Mouse (Mus musculus) heart, embryonic 15.5 days (tissue): Measurements from ENCODE around the gene Pcbp3. TPM values are rescaled to one million over a fixed set of nuclear protein-coding genes. Genes with fewer than 3 reads are reported as not detected.
A peak's percentile ranks its signal among the peaks of the same experiment; 100 is the strongest.

Source experiments
- ATAC-seq: fragments of 200-750 bp; cut with Nextera tagmentation; replicated peaks from 2 replicates; pipeline ENCODE4 v1.8.0; 2017; ENCODE audit warnings: low read depth, moderate TSS enrichment; ENCODE audit not compliant: insufficient number of reproducible peaks, insufficient read depth, low FRiP score
- H3K27ac ChIP-seq: fragments of 300-500 bp; sonication (generic); 2 replicates; pipeline ENCODE4 v1.5.1; 2015; ENCODE audit warnings: mild to moderate bottlenecking, inconsistent platforms
- H3K27me3 ChIP-seq: fragments of 300-500 bp; sonication (generic); 2 replicates; pipeline ENCODE4 v1.6.1; 2015; ENCODE audit warnings: inconsistent platforms
- H3K36me3 ChIP-seq: fragments of 300-500 bp; sonication (generic); 2 replicates; pipeline ENCODE4 v1.6.1; 2015; ENCODE audit warnings: mild to moderate bottlenecking, inconsistent platforms
- H3K4me1 ChIP-seq: fragments of 300-500 bp; sonication (generic); replicated peaks from 2 replicates; pipeline ENCODE4 v1.6.1; 2015; ENCODE audit warnings: inconsistent platforms
- H3K4me2 ChIP-seq: fragments of 300-500 bp; sonication (generic); 2 replicates; pipeline ENCODE4 v1.6.1; 2015; ENCODE audit warnings: inconsistent platforms, mild to moderate bottlenecking, moderate library complexity
- H3K4me3 ChIP-seq: fragments of 300-500 bp; sonication (generic); 2 replicates; pipeline ENCODE4 v1.5.1; 2015; ENCODE audit warnings: mild to moderate bottlenecking, inconsistent platforms
- H3K9ac ChIP-seq: fragments of 300-500 bp; sonication (generic); 2 replicates; pipeline ENCODE4 v1.6.1; 2015; ENCODE audit warnings: mild to moderate bottlenecking, inconsistent platforms
- H3K9me3 ChIP-seq: fragments of 300-500 bp; sonication (generic); replicated peaks from 2 replicates; pipeline ENCODE4 v1.6.1; 2016; ENCODE audit warnings: inconsistent platforms
- WGBS: fragments of 180-500 bp; shearing (Covaris S2); methylation state at CpG from one replicate; pipeline ENCODE4 v1.1.7; 2015; ENCODE audit warnings: mixed read lengths; 5-methylcytosine and 5-hydroxymethylcytosine counted together
- polyA plus RNA-seq: library from polyadenylated mRNA; unstranded; fragments of >200 nt; fragmentation: Nextera tagmentation; extraction: Ambion mirVana; gene quantifications from 2 replicates; pipeline ENCODE4 v1.2.1, GENCODE M21; 2015

Pcbp3 gene
- 9.4 and 18.0 TPM in 2 replicates for polyA plus RNA-seq

DNA sequence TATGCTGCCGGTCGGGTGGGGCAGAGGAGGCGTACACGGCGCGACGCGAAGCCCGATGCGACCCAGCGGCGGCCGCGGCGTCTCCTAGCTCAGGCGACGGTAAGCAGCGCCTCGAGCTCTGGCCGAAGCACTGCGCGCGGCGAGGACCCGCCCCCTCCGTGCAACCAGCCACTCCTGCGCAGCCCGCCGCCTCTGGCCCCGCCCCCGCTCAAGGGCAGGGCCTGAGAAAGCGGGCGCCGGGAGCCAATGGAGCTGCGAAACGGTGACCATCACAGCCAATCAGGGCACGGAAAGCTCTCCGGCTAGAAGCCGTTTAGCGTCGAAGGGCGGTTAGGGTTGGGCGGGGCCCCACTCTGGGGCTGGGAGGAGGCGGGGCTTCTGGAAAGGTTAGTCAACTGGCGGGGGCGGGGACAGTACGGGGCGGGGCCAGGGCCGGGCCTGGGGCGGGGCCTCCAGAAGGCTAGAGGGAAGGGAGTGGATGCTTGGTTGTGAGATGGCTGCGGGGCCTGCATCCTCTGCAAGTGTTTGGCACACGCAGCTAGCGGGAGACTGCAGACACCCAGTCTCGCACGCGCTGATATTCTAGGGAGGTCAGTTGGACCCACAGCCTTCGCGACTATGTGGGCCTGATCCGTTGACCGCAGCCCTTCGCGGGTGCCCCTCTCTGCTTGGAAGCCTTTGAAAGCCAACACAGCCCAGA lies at the start of gene Pcbp3:
Pcbp3 (minus strand) TSS at position 98 of the 700 bp plus-strand sequence.
- WGBS, result 3% methylated on average over 62 of the region's 62 CpGs
- Histone ChIP-seq H3K9ac (peak within 1 kb of the TSS; percentile 70), H3K4me3 (peak within 1 kb of the TSS; percentile 71), H3K27ac (no peak within 1 kb of the TSS), H3K4me2 (peak within 1 kb of the TSS; percentile 100), H3K27me3 (no peaks in the 10 kb centered on the region), H3K4me1 (peaks cover 34% of the 10 kb centered on the region), H3K36me3 (no peaks in the 10 kb centered on the region), H3K9me3 (no peaks in the 10 kb centered on the region)
- peak; percentile 97 for ATAC-seq

DNA sequence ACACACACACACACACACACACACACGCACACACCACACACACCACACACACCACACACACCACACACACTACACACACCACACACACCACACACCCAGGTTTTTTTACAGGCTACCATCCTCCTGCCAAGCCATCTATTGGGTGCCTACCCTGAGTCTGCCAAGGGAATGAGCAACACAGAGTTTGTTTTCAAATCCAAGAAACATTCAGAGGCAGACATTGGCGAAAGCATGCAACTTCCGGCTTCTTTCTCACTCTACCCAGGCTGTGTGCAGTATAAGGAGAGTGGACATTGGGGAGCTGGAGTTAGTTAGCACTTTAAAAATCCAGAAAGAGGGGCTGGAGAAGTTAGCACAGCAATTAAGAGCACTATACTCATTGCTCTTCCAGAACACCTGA lies 47.0 kb upstream of the Pcbp3 start:
- Histone ChIP-seq H3K27me3 (no peaks in the 10 kb centered on the region), H3K27ac (no peak overlapping the region), H3K4me3 (no peak overlapping the region), H3K4me1 (peaks cover 12% of the 10 kb centered on the region), H3K36me3 (no peaks in the 10 kb centered on the region), H3K4me2 (no peak overlapping the region), H3K9me3 (no peaks in the 10 kb centered on the region), H3K9ac (no peak overlapping the region)
- 87% methylated on average over 2 of the region's 3 CpGs for WGBS
- no peak for ATAC-seq

GRCm38 (mm10) chr10:77008109-77008561 lies 46.4 kb upstream of the Pcbp3 start:
- H3K9me3 ChIP-seq, result no peaks in the 10 kb centered on the region
- H3K4me2 ChIP-seq, result no peak overlapping the region

DNA sequence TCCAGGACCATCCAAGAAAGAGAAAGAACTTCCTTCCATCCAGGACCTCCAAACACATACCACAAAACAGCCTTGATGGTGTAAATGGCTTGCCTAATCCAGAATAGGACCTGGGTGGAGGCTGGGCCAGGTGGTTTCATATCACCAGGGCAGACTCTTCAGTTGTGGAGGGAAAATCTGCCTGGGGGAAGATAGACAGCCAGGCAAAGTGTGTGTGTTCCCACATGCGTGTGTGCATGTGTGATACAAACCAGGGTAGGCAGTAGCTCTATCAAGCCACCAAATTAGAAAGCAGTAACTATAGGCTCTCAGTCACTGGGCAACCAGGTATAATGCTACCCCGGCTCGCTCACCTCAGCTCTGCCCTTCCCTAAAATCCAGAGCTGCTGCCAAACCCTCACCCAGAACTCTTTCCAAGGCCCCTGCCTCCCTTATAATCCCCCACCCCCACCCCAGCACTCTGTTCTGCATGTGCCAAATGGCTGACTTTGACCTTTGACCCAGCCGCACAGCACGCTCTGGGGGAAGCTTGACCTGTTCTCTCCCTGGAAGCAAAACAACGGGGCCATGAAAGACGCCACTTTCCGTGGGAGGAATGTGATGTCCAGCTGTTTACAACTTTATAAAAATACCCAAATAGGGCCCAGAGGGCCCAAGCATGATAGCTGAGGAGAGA lies 45.9 kb upstream of the Pcbp3 start:
- no peak overlapping the region for H3K4me2 ChIP-seq
- H3K36me3 ChIP-seq, result no peaks in the 10 kb centered on the region
- H3K4me1 ChIP-seq, result peaks cover 12% of the 10 kb centered on the region
- H3K27ac ChIP-seq, result no peak overlapping the region
- H3K9ac ChIP-seq, result no peak overlapping the region
- no peak for ATAC-seq
- no peaks in the 10 kb centered on the region for H3K27me3 ChIP-seq
- 52% methylated on average over 8 of the region's 8 CpGs for WGBS
- no peak overlapping the region for H3K4me3 ChIP-seq
- H3K9me3 ChIP-seq, result no peaks in the 10 kb centered on the region

More at GRCm38 (mm10) chr10:77008109-77008561, 46.4 kb upstream of the Pcbp3 start:
- H3K36me3 ChIP-seq, result no peaks in the 10 kb centered on the region
- WGBS, result 25% methylated on average over 9 of the region's 9 CpGs
- H3K4me3 ChIP-seq, result no peak overlapping the region
- peaks cover 12% of the 10 kb centered on the region for H3K4me1 ChIP-seq
- H3K27ac ChIP-seq, result no peak overlapping the region; the same call in 1 of the 2 replicates
- no peaks in the 10 kb centered on the region for H3K27me3 ChIP-seq
- no peak overlapping the region for H3K9ac ChIP-seq
- peak; percentile 33; the same call in 1 of the 2 replicates for ATAC-seq

GRCm38 (mm10) chr10:77004936-77005335 lies 43.2 kb upstream of the Pcbp3 start:
- no peak overlapping the region for H3K4me3 ChIP-seq
- H3K27ac ChIP-seq, result no peak overlapping the region
- H3K9me3 ChIP-seq, result no peaks in the 10 kb centered on the region
- H3K4me2 ChIP-seq, result no peak overlapping the region
- peaks cover 9% of the 10 kb centered on the region for H3K4me1 ChIP-seq
- 47% methylated on average over 7 of the region's 7 CpGs for WGBS
- H3K36me3 ChIP-seq, result no peaks in the 10 kb centered on the region
- no peak for ATAC-seq
- H3K27me3 ChIP-seq, result no peaks in the 10 kb centered on the region
- H3K9ac ChIP-seq, result no peak overlapping the region

DNA sequence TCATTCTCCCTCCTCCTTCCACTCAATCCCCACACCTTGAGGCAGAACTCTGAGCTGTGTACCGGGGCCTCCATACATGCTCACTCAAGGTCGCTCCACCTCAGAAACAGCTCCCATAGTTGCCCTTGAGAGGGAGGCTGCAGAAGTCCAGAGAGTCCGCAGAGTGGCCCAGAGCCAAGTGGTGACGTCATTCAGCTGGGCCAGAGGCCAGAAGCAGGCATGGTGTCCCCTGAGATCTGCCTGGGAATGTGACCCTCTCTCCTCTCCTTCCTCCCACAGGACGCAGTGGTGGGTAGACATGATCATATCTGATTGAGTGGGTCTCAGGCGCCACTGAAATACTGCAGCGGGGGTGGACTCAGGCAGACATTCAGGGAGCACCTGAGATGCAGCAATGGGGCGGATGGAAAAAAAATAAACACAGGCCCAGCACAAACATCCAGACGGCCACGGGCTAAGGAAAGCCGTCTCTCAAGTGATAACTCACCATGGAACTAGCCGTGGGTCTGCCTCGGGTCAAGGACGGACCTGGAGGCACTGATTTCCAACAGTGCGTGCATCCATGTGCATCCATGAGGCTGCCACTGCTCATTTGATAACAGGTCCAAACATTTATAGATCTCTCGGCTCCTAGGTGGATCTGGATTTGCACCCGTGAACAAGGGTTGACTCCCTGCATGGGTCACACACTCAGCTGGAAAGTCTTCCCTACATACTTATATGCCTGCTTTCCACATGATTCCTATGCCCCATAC lies 36.2 kb upstream of the Pcbp3 start:
- Histone ChIP-seq H3K4me1 (peaks cover 9% of the 10 kb centered on the region), H3K27ac (peak overlapping the region; percentile 82), H3K36me3 (no peaks in the 10 kb centered on the region), H3K9ac (no peak overlapping the region), H3K4me2 (peak overlapping the region; percentile 32), H3K4me3 (no peak overlapping the region), H3K9me3 (no peaks in the 10 kb centered on the region), H3K27me3 (no peaks in the 10 kb centered on the region)
- WGBS, result 20% methylated on average over 17 of the region's 17 CpGs
- ATAC-seq, result peak; percentile 90

DNA sequence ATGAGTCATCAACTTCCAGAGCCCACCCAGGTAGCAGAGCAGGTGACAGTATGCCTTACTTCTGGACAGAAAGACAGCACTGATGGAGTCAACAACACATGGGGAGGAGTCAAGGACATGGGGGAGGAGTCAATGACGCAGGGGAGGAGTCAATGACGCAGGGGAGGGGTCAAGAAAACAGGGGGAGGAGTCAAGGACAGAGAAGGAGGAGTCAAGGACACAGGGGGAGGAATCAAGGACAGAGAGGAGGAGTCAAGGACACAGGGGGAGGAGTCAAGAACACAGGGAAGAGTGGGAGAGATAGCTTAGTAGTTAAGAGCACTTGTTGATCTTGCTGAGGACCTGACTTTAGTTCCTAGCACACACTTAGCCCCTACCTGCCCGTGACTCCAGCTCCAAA lies 30.8 kb upstream of the Pcbp3 start:
- H3K4me1 ChIP-seq, result 0 out of 2 replicates have a peak, but pooled peaks cover under 1% of the 10 kb centered on the region
- ATAC-seq, result no peak

GRCm38 (mm10) chr10:76988586-76988985 lies 26.9 kb upstream of the Pcbp3 start:
- WGBS, result 74% methylated on average over 5 of the region's 5 CpGs
- Histone ChIP-seq H3K4me1 (no peaks in the 10 kb centered on the region), H3K9me3 (no peaks in the 10 kb centered on the region), H3K4me2 (no peak overlapping the region), H3K4me3 (no peak overlapping the region), H3K9ac (no peak overlapping the region), H3K36me3 (no peaks in the 10 kb centered on the region), H3K27ac (no peak overlapping the region), H3K27me3 (peaks cover 6% of the 10 kb centered on the region; the same call in 1 of the 2 replicates)
- ATAC-seq, result no peak

More for the DNA sequence above, 30.8 kb upstream of the Pcbp3 start:
- H3K36me3 ChIP-seq, result no peaks in the 10 kb centered on the region
- H3K9ac ChIP-seq, result no peak overlapping the region
- H3K4me2 ChIP-seq, result no peak overlapping the region
- H3K4me3 ChIP-seq, result no peak overlapping the region
- no peaks in the 10 kb centered on the region for H3K27me3 ChIP-seq
- 69% methylated on average over 3 of the region's 3 CpGs for WGBS
- H3K27ac ChIP-seq, result no peak overlapping the region
- no peaks in the 10 kb centered on the region for H3K9me3 ChIP-seq

DNA sequence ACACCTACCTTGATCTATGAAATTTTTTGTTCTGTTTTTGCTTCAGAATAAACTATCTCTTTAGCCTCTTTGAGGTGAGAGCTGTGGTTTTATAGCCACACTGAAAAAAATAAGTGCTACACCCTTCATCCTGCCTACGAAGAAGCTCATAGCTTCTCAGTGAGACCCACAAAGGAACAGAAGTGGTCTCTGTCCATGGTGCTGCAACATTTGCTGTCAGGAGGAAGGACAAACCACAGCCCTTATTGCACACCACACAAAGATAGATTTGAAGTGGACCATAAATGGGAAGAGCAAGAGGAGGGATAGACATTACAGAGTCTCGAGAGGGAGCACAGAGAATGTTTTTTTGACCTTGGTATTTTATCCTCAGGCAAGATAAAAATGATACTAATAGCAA lies 16.4 kb upstream of the Pcbp3 start:
- WGBS, result 30% methylated on average over 2 of the region's 2 CpGs
- Histone ChIP-seq H3K9ac (no peak overlapping the region), H3K4me1 (no peaks in the 10 kb centered on the region), H3K9me3 (no peaks in the 10 kb centered on the region), H3K36me3 (no peaks in the 10 kb centered on the region), H3K4me2 (no peak overlapping the region), H3K4me3 (no peak overlapping the region), H3K27me3 (0 out of 2 replicates have a peak, but pooled peaks cover 2% of the 10 kb centered on the region), H3K27ac (no peak overlapping the region)
- no peak for ATAC-seq

- no peak overlapping the region for H3K4me3 ChIP-seq
- no peaks in the 10 kb centered on the region for H3K27me3 ChIP-seq
- H3K9ac ChIP-seq, result no peak overlapping the region
- H3K4me1 ChIP-seq, result no peaks in the 10 kb centered on the region
- no peak for ATAC-seq
- WGBS, result 40% methylated on average over 4 of the region's 4 CpGs
- H3K36me3 ChIP-seq, result no peaks in the 10 kb centered on the region
- no peaks in the 10 kb centered on the region for H3K9me3 ChIP-seq
- no peak overlapping the region for H3K27ac ChIP-seq
- H3K4me2 ChIP-seq, result no peak overlapping the region
Observed at GRCm38 (mm10) chr10:76976699-76977098, 15.0 kb upstream of the Pcbp3 start.

DNA sequence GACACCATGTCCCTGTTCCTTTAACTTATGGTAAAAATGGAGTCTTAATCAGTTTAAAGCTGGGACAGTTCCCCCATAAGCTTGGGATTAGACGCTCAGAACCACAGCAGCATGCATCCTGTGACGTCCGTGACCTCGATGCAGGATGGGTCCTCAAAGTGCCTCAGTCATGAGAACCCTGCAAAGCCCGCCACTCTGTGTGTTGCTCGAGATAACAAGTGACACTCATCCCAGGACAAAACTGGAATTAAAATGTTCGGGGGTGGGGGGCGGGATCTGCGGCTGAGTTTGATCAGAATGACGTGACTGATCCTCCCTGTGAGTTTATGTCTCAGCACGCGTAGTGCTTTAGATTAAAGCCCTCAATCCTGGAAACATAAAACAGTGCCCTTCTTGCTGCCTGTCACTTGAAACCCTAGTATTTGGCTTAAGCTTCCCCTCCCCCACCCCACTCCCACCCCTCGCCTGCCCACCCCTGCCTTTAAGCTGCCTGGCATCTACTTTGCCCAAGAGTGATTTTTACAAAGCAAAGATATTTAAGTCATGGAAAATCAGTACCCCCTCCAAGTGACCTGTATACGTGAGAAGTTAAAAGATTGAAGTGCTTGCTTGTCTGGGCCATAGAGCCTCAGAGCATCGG lies 12.2 kb upstream of the Pcbp3 start:
- 30% methylated on average over 15 of the region's 15 CpGs for WGBS
- Histone ChIP-seq H3K9ac (no peak overlapping the region), H3K4me1 (no peaks in the 10 kb centered on the region), H3K9me3 (no peaks in the 10 kb centered on the region), H3K36me3 (no peaks in the 10 kb centered on the region), H3K27me3 (no peaks in the 10 kb centered on the region), H3K4me2 (no peak overlapping the region), H3K27ac (no peak overlapping the region), H3K4me3 (no peak overlapping the region)
- ATAC-seq, result no peak
